Mouse (Mus musculus): Measurements from ENCODE around the gene Mgat4d. TPM values are rescaled to one million over a fixed set of nuclear protein-coding genes. Genes with fewer than 3 reads are reported as not detected.
"Not testable (repeated sequence)": the region's sequence is repeated elsewhere in the genome, so short reads cannot be mapped to it uniquely, and the experiment has no call there.

The Mgat4d gene
- polyA plus RNA-seq, 1 experiment, result not detected

- Histone ChIP-seq H3K4me3 (ENCODE audit: control insufficient read depth, insufficient read depth, low read length) (no peak overlapping the region), H3K4me1 (replicated peaks; ENCODE audit: control insufficient read depth, insufficient read depth, low read length) (no peaks in the 10 kb centered on the region), H3K36me3 (ENCODE audit: control insufficient read depth, insufficient read depth, low read length) (no peaks in the 10 kb centered on the region), H3K27me3 (ENCODE audit: control insufficient read depth, insufficient read depth, low read length) (no peaks in the 10 kb centered on the region), H3K27ac (ENCODE audit: control insufficient read depth, insufficient read depth, low read length) (no peak overlapping the region)
- no peak for DNase-seq
- 87% methylated on average over 1 of the region's 1 CpGs for WGBS
- TF ChIP-seq POLR2A (IDR thresholded peaks at IDR 0.05; ENCODE audit: control insufficient read depth, extremely low read depth, insufficient read depth, low read length, poor library complexity) (no peak), CTCF (IDR thresholded peaks at IDR 0.05; ENCODE audit: borderline replicate concordance, control insufficient read depth, extremely low read depth, insufficient read depth, low read length, poor library complexity) (no peak)
Measured at GRCm38 (mm10) chr8:83421354-83421753, 73.1 kb downstream of the Mgat4d start.

GRCm38 (mm10) chr8:83423032-83423825, 75.0 kb downstream of the Mgat4d start:
- Histone ChIP-seq H3K27ac (ENCODE audit: control insufficient read depth, insufficient read depth, low read length) (no peak overlapping the region), H3K4me3 (ENCODE audit: control insufficient read depth, insufficient read depth, low read length) (no peak overlapping the region), H3K27me3 (ENCODE audit: control insufficient read depth, insufficient read depth, low read length) (no peaks in the 10 kb centered on the region), H3K4me1 (replicated peaks; ENCODE audit: control insufficient read depth, insufficient read depth, low read length) (no peaks in the 10 kb centered on the region), H3K36me3 (ENCODE audit: control insufficient read depth, insufficient read depth, low read length) (no peaks in the 10 kb centered on the region)
- 94% methylated on average over 13 of the region's 13 CpGs for WGBS
- DNase-seq, result no peak
- TF ChIP-seq POLR2A (IDR thresholded peaks at IDR 0.05; ENCODE audit: control insufficient read depth, extremely low read depth, insufficient read depth, low read length, poor library complexity) (no peak), CTCF (IDR thresholded peaks at IDR 0.05; ENCODE audit: borderline replicate concordance, control insufficient read depth, extremely low read depth, insufficient read depth, low read length, poor library complexity) (no peak)

- H3K27me3 ChIP-seq (ENCODE audit: control insufficient read depth, insufficient read depth, low read length), result no peaks in the 10 kb centered on the region
- no peak overlapping the region for H3K27ac ChIP-seq (ENCODE audit: control insufficient read depth, insufficient read depth, low read length)
- no peaks in the 10 kb centered on the region for H3K36me3 ChIP-seq (ENCODE audit: control insufficient read depth, insufficient read depth, low read length)
- no peak overlapping the region for H3K4me3 ChIP-seq (ENCODE audit: control insufficient read depth, insufficient read depth, low read length)
- WGBS, result 84% methylated on average over 6 of the region's 6 CpGs
- DNase-seq, result no peak
- no peak for TF ChIP-seq CTCF (IDR thresholded peaks at IDR 0.05; ENCODE audit: borderline replicate concordance, control insufficient read depth, extremely low read depth, insufficient read depth, low read length, poor library complexity)
- no peak for TF ChIP-seq POLR2A (IDR thresholded peaks at IDR 0.05; ENCODE audit: control insufficient read depth, extremely low read depth, insufficient read depth, low read length, poor library complexity)
- H3K4me1 ChIP-seq (replicated peaks; ENCODE audit: control insufficient read depth, insufficient read depth, low read length), result peaks cover 3% of the 10 kb centered on the region; the same call in 1 of the 2 replicates
Measured at GRCm38 (mm10) chr8:83425202-83425601, 76.9 kb downstream of the Mgat4d start.

- Histone ChIP-seq H3K27me3 (ENCODE audit: control insufficient read depth, insufficient read depth, low read length) (no peaks in the 10 kb centered on the region), H3K4me1 (replicated peaks; ENCODE audit: control insufficient read depth, insufficient read depth, low read length) (peaks cover 3% of the 10 kb centered on the region; the same call in 1 of the 2 replicates), H3K36me3 (ENCODE audit: control insufficient read depth, insufficient read depth, low read length) (no peaks in the 10 kb centered on the region), H3K4me3 (ENCODE audit: control insufficient read depth, insufficient read depth, low read length) (no peak overlapping the region), H3K27ac (ENCODE audit: control insufficient read depth, insufficient read depth, low read length) (no peak overlapping the region)
- no peak for DNase-seq
- TF ChIP-seq CTCF (IDR thresholded peaks at IDR 0.05; ENCODE audit: borderline replicate concordance, control insufficient read depth, extremely low read depth, insufficient read depth, low read length, poor library complexity), result no peak
- no peak for TF ChIP-seq POLR2A (IDR thresholded peaks at IDR 0.05; ENCODE audit: control insufficient read depth, extremely low read depth, insufficient read depth, low read length, poor library complexity)
- 86% methylated on average over 11 of the region's 11 CpGs for WGBS
Measured at GRCm38 (mm10) chr8:83426104-83426759, 78.0 kb downstream of the Mgat4d start.

- WGBS, result 91% methylated on average over 7 of the region's 7 CpGs
Measured at GRCm38 (mm10) chr8:83426949-83427348, 78.7 kb downstream of the Mgat4d start.

GRCm38 (mm10) chr8:83428621-83429020, 80.3 kb downstream of the Mgat4d start:
- not testable (repeated sequence) for DNase-seq; H3K27ac ChIP-seq (ENCODE audit: control insufficient read depth, insufficient read depth, low read length); H3K4me3 ChIP-seq (ENCODE audit: control insufficient read depth, insufficient read depth, low read length); H3K4me1 ChIP-seq (replicated peaks; ENCODE audit: control insufficient read depth, insufficient read depth, low read length); H3K27me3 ChIP-seq (ENCODE audit: control insufficient read depth, insufficient read depth, low read length); H3K36me3 ChIP-seq (ENCODE audit: control insufficient read depth, insufficient read depth, low read length)
- 91% methylated on average over 3 of the region's 3 CpGs for WGBS

More at GRCm38 (mm10) chr8:83426949-83427348, 78.7 kb downstream of the Mgat4d start:
- H3K36me3 ChIP-seq (ENCODE audit: control insufficient read depth, insufficient read depth, low read length), result no peaks in the 10 kb centered on the region
- no peak overlapping the region for H3K27ac ChIP-seq (ENCODE audit: control insufficient read depth, insufficient read depth, low read length)
- TF ChIP-seq CTCF (IDR thresholded peaks at IDR 0.05; ENCODE audit: borderline replicate concordance, control insufficient read depth, extremely low read depth, insufficient read depth, low read length, poor library complexity) (no peak), POLR2A (IDR thresholded peaks at IDR 0.05; ENCODE audit: control insufficient read depth, extremely low read depth, insufficient read depth, low read length, poor library complexity) (no peak)
- peaks cover 3% of the 10 kb centered on the region; the same call in 1 of the 2 replicates for H3K4me1 ChIP-seq (replicated peaks; ENCODE audit: control insufficient read depth, insufficient read depth, low read length)
- DNase-seq, result no peak
- no peaks in the 10 kb centered on the region for H3K27me3 ChIP-seq (ENCODE audit: control insufficient read depth, insufficient read depth, low read length)
- H3K4me3 ChIP-seq (ENCODE audit: control insufficient read depth, insufficient read depth, low read length), result no peak overlapping the region

All from thymus, adult 2 months (tissue).